Mouse (Mus musculus) ES-E14 (cell line): ENCODE data around the gene Gramd1a. TPM values are rescaled to one million over a fixed set of nuclear protein-coding genes. Genes with fewer than 3 reads are reported as not detected.

Experiments
- DNase-seq: peaks from one replicate; pipeline ENCODE4 v3.0.0-alpha.2; 2013; ENCODE audit warnings: low read depth, low spot score
- H3K27ac ChIP-seq: 2 replicates; pipeline ENCODE4 v1.5.1; 2012; ENCODE audit warnings: low read depth, mild to moderate bottlenecking, low read length, moderate library complexity, mixed read lengths; ENCODE audit not compliant: poor library complexity, insufficient read depth, severe bottlenecking
- H3K36me3 ChIP-seq: 2 replicates; pipeline ENCODE4 v1.6.1; 2012; ENCODE audit warnings: mild to moderate bottlenecking, low read length, moderate library complexity, mixed read lengths; ENCODE audit not compliant: control insufficient read depth, poor library complexity, insufficient read depth, severe bottlenecking
- H3K4me1 ChIP-seq, 2 experiments: fragments of 150-350 bp in 1 of 2; sonication (generic) in 1 of 2; 2 replicates each; pipeline ENCODE4 v1.6.1; 2012; ENCODE audit warnings: low read length in 2 of 2, mild to moderate bottlenecking in 1 of 2, mixed read lengths in 1 of 2; ENCODE audit not compliant: control insufficient read depth in 2 of 2, insufficient read depth in 2 of 2, poor library complexity in 1 of 2
- H3K4me3 ChIP-seq, 2 experiments: fragments of 150-350 bp in 1 of 2; sonication (generic) in 1 of 2; 2 replicates each; pipeline ENCODE4 v1.5.1; 2012; ENCODE audit warnings: low read length in 2 of 2, low read depth in 1 of 2, mild to moderate bottlenecking in 1 of 2, mixed read lengths in 1 of 2; ENCODE audit not compliant: insufficient read depth in 1 of 2, poor library complexity in 1 of 2, severe bottlenecking in 1 of 2
- H3K9ac ChIP-seq: 2 replicates; pipeline ENCODE4 v1.6.1; 2012; ENCODE audit warnings: low read depth, mild to moderate bottlenecking, low read length, mixed read lengths; ENCODE audit not compliant: poor library complexity, insufficient read depth, severe bottlenecking
- H3K9me3 ChIP-seq: fragments of 150-350 bp; sonication (generic); 2 replicates; pipeline ENCODE4 v1.6.1; 2012; ENCODE audit warnings: low read depth, mild to moderate bottlenecking, low read length; ENCODE audit not compliant: control insufficient read depth, insufficient read depth
- CHD2 ChIP-seq: IDR thresholded peaks from 2 replicates; pipeline ENCODE4 v1.6.1; 2014; ENCODE audit warnings: mild to moderate bottlenecking, low read depth, low read length, inconsistent platforms
- HCFC1 ChIP-seq: IDR thresholded peaks from 2 replicates; pipeline ENCODE4 v1.6.1; 2012; ENCODE audit warnings: low read length, inconsistent platforms, borderline replicate concordance; ENCODE audit not compliant: insufficient read depth
- MAFK ChIP-seq: IDR thresholded peaks from 2 replicates; pipeline ENCODE4 v1.6.1; 2014; ENCODE audit warnings: mild to moderate bottlenecking, low read depth, low read length, inconsistent platforms; ENCODE audit not compliant: insufficient read depth
- ZC3H11A ChIP-seq: IDR thresholded peaks from 2 replicates; pipeline ENCODE4 v1.6.1; 2012; ENCODE audit warnings: low read depth, mild to moderate bottlenecking, inconsistent platforms, low read length, borderline replicate concordance
- ZNF384 ChIP-seq: IDR thresholded peaks from 2 replicates; pipeline ENCODE4 v1.6.1; 2012; ENCODE audit warnings: low read depth, low read length, inconsistent platforms
- in situ Hi-C, 2 experiments: fragments of 600-800 bp; cut with MboI; formaldehyde crosslinking; loops; one replicate each; pipeline ENCODE4 v1.15.1; 2025; ENCODE audit warnings: low sequenced_read_pairs in 2 of 2, inconsistent platforms in 1 of 2; ENCODE audit not compliant: unreplicated experiment in 2 of 2
- total RNA-seq: library from RNA; depleted of rRNA; stranded (reverse); fragments of 300-350 nt; gene quantifications from 2 replicates; pipeline ENCODE4 v1.2.3, GENCODE M21; 2012

Gene Gramd1a
- total RNA-seq, 1 experiment = 44.2 TPM

GRCm38 (mm10) chr7:31126211-31126751 lies 29.4 kb downstream of the Gramd1a start:
- peaks cover 0 to 5% of the 10 kb centered on the region in 2 experiments; a peak in 1 of 4 replicates for H3K4me1 ChIP-seq
- no peak for DNase-seq
- peak overlapping the region; percentile 79 for H3K9ac ChIP-seq
- H3K4me3 ChIP-seq = peak overlapping the region; percentile 75 to 90
- H3K9me3 ChIP-seq = no peaks in the 10 kb centered on the region
- in situ Hi-C loops = no loop called here
- no peak for TF ChIP-seq HCFC1
- TF ChIP-seq CHD2 = no peak
- no peak for TF ChIP-seq ZC3H11A
- TF ChIP-seq MAFK = no peak
- TF ChIP-seq ZNF384 = no peak
- no peak overlapping the region for H3K27ac ChIP-seq
- H3K36me3 ChIP-seq = peaks cover 9% of the 10 kb centered on the region

- H3K9me3 ChIP-seq = no peaks in the 10 kb centered on the region
- no peak overlapping the region for H3K4me3 ChIP-seq
- no peak overlapping the region for H3K9ac ChIP-seq
- H3K27ac ChIP-seq = no peak overlapping the region
- H3K4me1 ChIP-seq = peaks cover 0 to 5% of the 10 kb centered on the region in 2 experiments; a peak in 1 of 4 replicates
- H3K36me3 ChIP-seq = peaks cover 5% of the 10 kb centered on the region
- TF ChIP-seq HCFC1 = no peak
- TF ChIP-seq ZC3H11A = no peak
- no peak for TF ChIP-seq ZNF384
- no peak for TF ChIP-seq CHD2
- no peak for TF ChIP-seq MAFK
- DNase-seq = no peak
- in situ Hi-C loops = no loop called here
Observed at GRCm38 (mm10) chr7:31125116-31125515, 30.6 kb downstream of the Gramd1a start.

- Histone ChIP-seq H3K4me1 (peaks cover 0 to 5% of the 10 kb centered on the region in 2 experiments; a peak in 1 of 4 replicates), H3K27ac (no peak overlapping the region), H3K9me3 (no peaks in the 10 kb centered on the region), H3K9ac (no peak overlapping the region), H3K4me3 (no peak overlapping the region), H3K36me3 (no peaks in the 10 kb centered on the region)
- DNase-seq = no peak
- no peak for TF ChIP-seq ZNF384
- no peak for TF ChIP-seq ZC3H11A
- no peak for TF ChIP-seq MAFK
- TF ChIP-seq HCFC1 = no peak
- no peak for TF ChIP-seq CHD2
- in situ Hi-C loops = no loop called here
Observed at GRCm38 (mm10) chr7:31124381-31124780, 31.3 kb downstream of the Gramd1a start.

- in situ Hi-C loops = no loop called here
- TF ChIP-seq HCFC1 (no peak), ZNF384 (no peak), ZC3H11A (no peak), MAFK (no peak), CHD2 (no peak)
- no peak for DNase-seq
- Histone ChIP-seq H3K4me3 (no peak overlapping the region), H3K9ac (no peak overlapping the region), H3K4me1 (peaks cover 0 to 5% of the 10 kb centered on the region in 2 experiments; a peak in 1 of 4 replicates), H3K9me3 (no peaks in the 10 kb centered on the region), H3K36me3 (no peaks in the 10 kb centered on the region), H3K27ac (no peak overlapping the region)
Observed at GRCm38 (mm10) chr7:31123697-31124096, 32.0 kb downstream of the Gramd1a start.
